Mouse (Mus musculus) MEL (cell line): ENCODE data around the gene Runx3.

ENCODE experiments used
- CTCF ChIP-seq, 3 experiments: IDR thresholded peaks in 2 of 3; conservative IDR thresholded peaks in 1 of 3; 2 replicates each; pipeline ENCODE4 v1.5.1; 2011 to 2012; ENCODE audit warnings: low read length in 3 of 3, low read depth in 2 of 3, mild to moderate bottlenecking in 2 of 3, improper control_type of control experiment in 1 of 3, inconsistent platforms in 1 of 3, mixed read lengths in 1 of 3, moderate library complexity in 1 of 3; ENCODE audit not compliant: control insufficient read depth in 1 of 3, insufficient read depth in 1 of 3, poor library complexity in 1 of 3, severe bottlenecking in 1 of 3
- ZMIZ1 ChIP-seq: IDR thresholded peaks from 2 replicates; pipeline ENCODE4 v1.6.1; 2012; ENCODE audit warnings: low read depth, mild to moderate bottlenecking, inconsistent platforms, low read length, improper control_type of control experiment, moderate library complexity

DNA sequence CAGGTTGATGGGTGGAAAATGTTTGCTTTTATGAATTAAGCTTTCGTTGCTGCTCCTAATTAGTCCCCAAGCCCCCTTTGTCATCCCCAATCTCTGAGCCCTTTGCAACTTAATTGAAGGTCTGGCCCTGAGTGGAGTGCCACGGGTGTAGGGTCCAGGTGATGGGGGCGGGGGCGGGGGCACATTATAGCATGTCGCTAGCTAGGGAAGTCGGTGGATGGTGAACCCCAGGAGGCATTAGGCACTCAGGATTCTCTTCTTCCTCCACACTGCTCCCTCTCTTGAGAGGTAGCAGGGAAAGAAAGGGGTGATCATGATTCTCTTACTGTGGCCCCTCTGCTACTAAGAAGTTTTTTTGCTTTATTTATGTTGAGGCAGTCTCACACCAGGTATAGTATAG is 36.1 kb downstream of the Runx3 start:
- no peak for TF ChIP-seq ZMIZ1
- no peak for TF ChIP-seq CTCF (IDR thresholded peaks at IDR 0.05 in 2 of 3, conservative IDR thresholded peaks at IDR 0.05 in 1 of 3; ENCODE audit: control insufficient read depth in 1 of 3, insufficient read depth in 1 of 3, low read depth in 2 of 3, low read length in 3 of 3, poor library complexity in 1 of 3, severe bottlenecking in 1 of 3)
